Mouse (Mus musculus): ENCODE measurements around the gene Vmn1r24. TPM values are rescaled to one million over a fixed set of nuclear protein-coding genes. Genes with fewer than 3 reads are reported as not detected.
"Not testable (repeated sequence)": the region's sequence is repeated elsewhere in the genome, so short reads cannot be mapped to it uniquely, and the experiment has no call there.

The Vmn1r24 gene
- not detected in 2 replicates for polyA plus RNA-seq (2012; rRNA removed)

- 92% methylated on average over 1 of the region's 1 CpGs for WGBS
- H3K27me3 ChIP-seq (ENCODE audit: control insufficient read depth, insufficient read depth, low read length); DNase-seq; H3K4me3 ChIP-seq (ENCODE audit: control insufficient read depth, insufficient read depth, low read length); H3K27ac ChIP-seq (ENCODE audit: control insufficient read depth, insufficient read depth, low read length); H3K36me3 ChIP-seq (ENCODE audit: control insufficient read depth, insufficient read depth, low read length); H3K4me1 ChIP-seq (replicated peaks; ENCODE audit: control insufficient read depth, insufficient read depth, low read length): not testable (repeated sequence)
Measured at GRCm38 (mm10) chr6:57961403-57961802, at the start of gene Vmn1r24. Gene Vmn1r24, minus strand, starts transcription at chr6:57961503.

DNA sequence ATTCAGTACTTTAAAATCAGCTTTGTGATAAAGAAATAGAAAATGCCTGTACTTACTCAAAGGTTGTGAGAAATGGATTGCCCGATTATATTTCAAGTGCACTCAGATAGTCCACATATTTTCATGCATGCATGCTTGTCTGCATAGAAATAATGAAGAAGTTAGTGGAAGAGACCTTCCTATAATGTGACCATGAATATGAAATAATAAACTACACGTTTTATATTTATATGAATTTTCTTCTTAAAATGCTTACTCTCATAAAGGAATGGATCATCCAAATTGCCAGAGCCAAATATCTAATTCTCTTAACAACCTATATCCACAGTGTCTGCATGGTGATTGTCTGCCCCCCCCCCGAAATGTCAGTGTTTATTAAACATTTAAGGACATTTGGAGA, 19.4 kb upstream of the Vmn1r24 start, which contains the start of gene Vmn1r25:
TSS of gene Vmn1r25 (minus strand) at position 101 of the 400 bp plus-strand sequence.
- no peak for DNase-seq
- Histone ChIP-seq H3K4me1 (replicated peaks; ENCODE audit: control insufficient read depth, insufficient read depth, low read length) (no peaks in the 10 kb centered on the region), H3K4me3 (ENCODE audit: control insufficient read depth, insufficient read depth, low read length) (no peak within 1 kb of the TSS), H3K27ac (ENCODE audit: control insufficient read depth, insufficient read depth, low read length) (no peak within 1 kb of the TSS), H3K27me3 (ENCODE audit: control insufficient read depth, insufficient read depth, low read length) (no peaks in the 10 kb centered on the region), H3K36me3 (ENCODE audit: control insufficient read depth, insufficient read depth, low read length) (no peaks in the 10 kb centered on the region)
- 68% methylated on average over 3 of the region's 3 CpGs for WGBS
- no peak for TF ChIP-seq CTCF (IDR thresholded peaks at IDR 0.05; ENCODE audit: borderline replicate concordance, control insufficient read depth, extremely low read depth, insufficient read depth, low read length, poor library complexity)

GRCm38 (mm10) chr6:57926738-57927137, 34.6 kb downstream of the Vmn1r24 start, which contains the start of gene Vmn1r23:
Gene Vmn1r23, minus strand, starts transcription at chr6:57926838.
- Histone ChIP-seq H3K27ac (ENCODE audit: control insufficient read depth, insufficient read depth, low read length) (no peak within 1 kb of the TSS), H3K27me3 (ENCODE audit: control insufficient read depth, insufficient read depth, low read length) (no peaks in the 10 kb centered on the region), H3K4me1 (replicated peaks; ENCODE audit: control insufficient read depth, insufficient read depth, low read length) (no peaks in the 10 kb centered on the region), H3K36me3 (ENCODE audit: control insufficient read depth, insufficient read depth, low read length) (no peaks in the 10 kb centered on the region), H3K4me3 (ENCODE audit: control insufficient read depth, insufficient read depth, low read length) (no peak within 1 kb of the TSS)
- no peak for DNase-seq
- TF ChIP-seq CTCF (IDR thresholded peaks at IDR 0.05; ENCODE audit: borderline replicate concordance, control insufficient read depth, extremely low read depth, insufficient read depth, low read length, poor library complexity): no peak
- no peak for TF ChIP-seq POLR2A (IDR thresholded peaks at IDR 0.05; ENCODE audit: control insufficient read depth, extremely low read depth, insufficient read depth, low read length, poor library complexity)
- WGBS: 90% methylated on average over 1 of the region's 1 CpGs

GRCm38 (mm10) chr6:57907928-57908327, 53.4 kb downstream of the Vmn1r24 start, which contains the start of gene Vmn1r22:
Gene Vmn1r22, minus strand, starts transcription at chr6:57908028.
- TF ChIP-seq CTCF (IDR thresholded peaks at IDR 0.05; ENCODE audit: borderline replicate concordance, control insufficient read depth, extremely low read depth, insufficient read depth, low read length, poor library complexity): no peak
- no peak for TF ChIP-seq POLR2A (IDR thresholded peaks at IDR 0.05; ENCODE audit: control insufficient read depth, extremely low read depth, insufficient read depth, low read length, poor library complexity)
- DNase-seq: no peak
- Histone ChIP-seq H3K36me3 (ENCODE audit: control insufficient read depth, insufficient read depth, low read length) (no peaks in the 10 kb centered on the region), H3K27me3 (ENCODE audit: control insufficient read depth, insufficient read depth, low read length) (no peaks in the 10 kb centered on the region), H3K4me3 (ENCODE audit: control insufficient read depth, insufficient read depth, low read length) (no peak within 1 kb of the TSS), H3K4me1 (replicated peaks; ENCODE audit: control insufficient read depth, insufficient read depth, low read length) (no peaks in the 10 kb centered on the region), H3K27ac (ENCODE audit: control insufficient read depth, insufficient read depth, low read length) (no peak within 1 kb of the TSS)
- WGBS: 92% methylated on average over 1 of the region's 1 CpGs

Other genes with a start within 250 kb of the Vmn1r24 start
- 16.2 and 18.4 TPM in 2 replicates for gene Vopp1, start 136.3 kb downstream of the Vmn1r24 start, polyA plus RNA-seq (2012; rRNA removed)
- gene Vmn1r21, start 111.2 kb downstream of the Vmn1r24 start, polyA plus RNA-seq (2012; rRNA removed): not detected in 2 replicates
- gene Vmn1r22, start 53.5 kb downstream of the Vmn1r24 start, polyA plus RNA-seq (2012; rRNA removed): not detected in 2 replicates
- gene Vmn1r23, start 34.7 kb downstream of the Vmn1r24 start, polyA plus RNA-seq (2012; rRNA removed): not detected in 2 replicates
- gene Vmn1r25, start 19.3 kb upstream of the Vmn1r24 start, polyA plus RNA-seq (2012; rRNA removed): not detected in 2 replicates
- not detected in 2 replicates for gene Vmn1r26, start 53.7 kb upstream of the Vmn1r24 start, polyA plus RNA-seq (2012; rRNA removed)